Mouse (Mus musculus) CH12.LX (cell line): ENCODE results near the gene Slc4a5. TPM values are rescaled to one million over a fixed set of nuclear protein-coding genes. Genes with fewer than 3 reads are reported as not detected.
"Not testable (repeated sequence)": the region's sequence is repeated elsewhere in the genome, so short reads cannot be mapped to it uniquely, and the experiment has no call there.

Experiments
- DNase-seq: peaks from one replicate; pipeline ENCODE4 v3.0.0-alpha.2; 2013; ENCODE audit errors: extremely low read depth
- H3K27ac ChIP-seq: 2 replicates; pipeline ENCODE4 v1.5.1; 2012; ENCODE audit warnings: low read depth, mild to moderate bottlenecking, control low read depth, moderate library complexity; ENCODE audit not compliant: insufficient read depth
- H3K27me3 ChIP-seq: replicated peaks from 2 replicates; pipeline ENCODE3; 2012; ENCODE audit warnings: inconsistent platforms
- H3K36me3 ChIP-seq, 2 experiments: replicated peaks in 1 of 2; 2 replicates each; pipeline versions ENCODE3 to v1.6.1; 2012; ENCODE audit warnings: inconsistent platforms in 1 of 2, low read length in 1 of 2, mild to moderate bottlenecking in 1 of 2, mixed read lengths in 1 of 2, moderate library complexity in 1 of 2; ENCODE audit not compliant: control insufficient read depth in 1 of 2, insufficient read depth in 1 of 2
- H3K4me1 ChIP-seq, 2 experiments: 2 replicates each; pipeline ENCODE4 v1.6.1; 2012; ENCODE audit warnings: inconsistent platforms in 1 of 2, moderate library complexity in 1 of 2; ENCODE audit not compliant: insufficient read depth in 2 of 2, control insufficient read depth in 1 of 2
- H3K4me2 ChIP-seq: 2 replicates; pipeline ENCODE4 v1.6.1; 2012; ENCODE audit warnings: low read depth, mild to moderate bottlenecking, control low read depth; ENCODE audit not compliant: poor library complexity, insufficient read depth, severe bottlenecking
- H3K4me3 ChIP-seq, 3 experiments: fragments of 150-350 bp in 1 of 3; sonication (generic) in 1 of 3; replicated peaks in 1 of 3; 2 replicates each; pipeline versions ENCODE3 to v1.5.1; 2011 to 2012; ENCODE audit warnings: low read depth in 2 of 3, low read length in 2 of 3, mild to moderate bottlenecking in 2 of 3, moderate library complexity in 2 of 3, control low read depth in 1 of 3, improper control_type of control experiment in 1 of 3, inconsistent platforms in 1 of 3, mixed read lengths in 1 of 3; ENCODE audit not compliant: poor library complexity in 1 of 3
- H3K79me2 ChIP-seq: replicated peaks from 2 replicates; pipeline ENCODE4 v1.6.1; 2012; ENCODE audit warnings: mild to moderate bottlenecking, moderate library complexity; ENCODE audit not compliant: control insufficient read depth, poor library complexity, insufficient read depth, severe bottlenecking; ENCODE audit errors: extremely low read depth
- H3K9ac ChIP-seq: 2 replicates; pipeline ENCODE4 v1.6.1; 2012; ENCODE audit warnings: low read depth, mild to moderate bottlenecking, control low read depth, moderate library complexity; ENCODE audit not compliant: insufficient read depth
- H3K9me3 ChIP-seq: replicated peaks from 2 replicates; pipeline ENCODE3; 2012; ENCODE audit warnings: low read length, inconsistent platforms, mixed read lengths
- BHLHE40 ChIP-seq: IDR thresholded peaks from 2 replicates; pipeline ENCODE4 v1.6.1; 2011; ENCODE audit warnings: mild to moderate bottlenecking, low read depth, low read length, improper control_type of control experiment
- CHD1 ChIP-seq: IDR thresholded peaks from 2 replicates; pipeline ENCODE4 v1.6.1; 2012; ENCODE audit warnings: low read depth, low read length, improper control_type of control experiment, inconsistent platforms
- ELF1 ChIP-seq: IDR thresholded peaks from 2 replicates; pipeline ENCODE4 v1.6.1; 2014; ENCODE audit warnings: low read depth, mild to moderate bottlenecking, inconsistent platforms, low read length, improper control_type of control experiment
- IRF4 ChIP-seq: IDR thresholded peaks from 2 replicates; pipeline ENCODE4 v1.6.1; 2014; ENCODE audit warnings: low read depth, mild to moderate bottlenecking, inconsistent platforms, low read length, improper control_type of control experiment
- JUN ChIP-seq: IDR thresholded peaks from 2 replicates; pipeline ENCODE4 v1.6.1; 2011; ENCODE audit warnings: low read depth, mild to moderate bottlenecking, low read length, improper control_type of control experiment, moderate library complexity; ENCODE audit not compliant: insufficient read depth
- KAT2A ChIP-seq: IDR thresholded peaks from 2 replicates; pipeline ENCODE4 v1.6.1; 2012; ENCODE audit warnings: low read length, improper control_type of control experiment, inconsistent platforms; ENCODE audit not compliant: insufficient replicate concordance
- MAZ ChIP-seq: IDR thresholded peaks from 2 replicates; pipeline ENCODE4 v1.6.1; 2012; ENCODE audit warnings: low read depth, mild to moderate bottlenecking, inconsistent platforms, low read length, improper control_type of control experiment, moderate library complexity
- MXI1 ChIP-seq: IDR thresholded peaks from 2 replicates; pipeline ENCODE4 v1.6.1; 2011; ENCODE audit warnings: mild to moderate bottlenecking, low read depth, low read length, improper control_type of control experiment
- NELFE ChIP-seq: IDR thresholded peaks from 2 replicates; pipeline ENCODE4 v1.6.1; 2011; ENCODE audit warnings: low read depth, low read length, improper control_type of control experiment
- NRF1 ChIP-seq: IDR thresholded peaks from 2 replicates; pipeline ENCODE4 v1.6.1; 2014; ENCODE audit warnings: low read depth, mild to moderate bottlenecking, inconsistent platforms, low read length, improper control_type of control experiment, moderate library complexity
- PAX5 ChIP-seq: IDR thresholded peaks from 2 replicates; pipeline ENCODE4 v1.6.1; 2012; ENCODE audit warnings: low read length, inconsistent platforms, mixed read lengths
- POLR2A ChIP-seq: IDR thresholded peaks from 2 replicates; pipeline ENCODE4 v1.6.1; 2011; ENCODE audit warnings: low read depth, mild to moderate bottlenecking, improper control_type of control experiment, low read length
- POLR2AphosphoS2 ChIP-seq: IDR thresholded peaks from 2 replicates; pipeline ENCODE4 v1.6.1; 2011; ENCODE audit warnings: low read depth, low read length, improper control_type of control experiment
- RAD21 ChIP-seq: IDR thresholded peaks from 2 replicates; pipeline ENCODE4 v1.6.1; 2011; ENCODE audit warnings: low read depth, mild to moderate bottlenecking, low read length, improper control_type of control experiment, moderate library complexity
- SIN3A ChIP-seq: IDR thresholded peaks from 2 replicates; pipeline ENCODE4 v1.6.1; 2012; ENCODE audit warnings: low read length, improper control_type of control experiment, inconsistent platforms
- SMC3 ChIP-seq: IDR thresholded peaks from 2 replicates; pipeline ENCODE4 v1.6.1; 2011; ENCODE audit warnings: low read depth, low read length, improper control_type of control experiment
- ZC3H11A ChIP-seq: IDR thresholded peaks from 2 replicates; pipeline ENCODE4 v1.6.1; 2012; ENCODE audit warnings: low read depth, mild to moderate bottlenecking, inconsistent platforms, low read length, improper control_type of control experiment
- ZMIZ1 ChIP-seq: IDR thresholded peaks from 2 replicates; pipeline ENCODE4 v1.6.1; 2012; ENCODE audit warnings: low read depth, mild to moderate bottlenecking, inconsistent platforms, low read length, improper control_type of control experiment
- dilution Hi-C: fragments of 300-500 bp; cut with MboI; formaldehyde crosslinking; loops from 2 replicates; pipeline ENCODE4 v1.14.3; 2020; ENCODE audit warnings: low sequenced_read_pairs; ENCODE audit not compliant: extremely low pct_unique_long_range_greater_than_20kb, extremely low pct_ligation_motif_present
- in situ Hi-C: fragments of 300-500 bp; cut with MboI; formaldehyde crosslinking; loops from 3 replicates; pipeline ENCODE4 v1.14.3; 2019; ENCODE audit warnings: low sequenced_read_pairs, low pct_ligation_motif_present, low pct_unique_long_range_greater_than_20kb, mixed read lengths
- polyA plus RNA-seq: library from polyadenylated mRNA; unstranded; fragments of >175 nt; gene quantifications from 2 replicates; pipeline ENCODE4 v1.2.1, GENCODE M21; 2012; ENCODE audit warnings: low read depth; ENCODE audit not compliant: insufficient read length
- total RNA-seq, 2 experiments: library from RNA; depleted of rRNA; stranded (reverse); fragments of 300-350 nt in 1 of 2; fragments of >200 nt in 1 of 2; gene quantifications; 2 replicates each; pipeline ENCODE4 v1.2.3; 2012 to 2014

The Slc4a5 gene
- total and polyA plus RNA-seq, 3 experiments = 0.13 to 0.21 TPM; not detected in 1

DNA sequence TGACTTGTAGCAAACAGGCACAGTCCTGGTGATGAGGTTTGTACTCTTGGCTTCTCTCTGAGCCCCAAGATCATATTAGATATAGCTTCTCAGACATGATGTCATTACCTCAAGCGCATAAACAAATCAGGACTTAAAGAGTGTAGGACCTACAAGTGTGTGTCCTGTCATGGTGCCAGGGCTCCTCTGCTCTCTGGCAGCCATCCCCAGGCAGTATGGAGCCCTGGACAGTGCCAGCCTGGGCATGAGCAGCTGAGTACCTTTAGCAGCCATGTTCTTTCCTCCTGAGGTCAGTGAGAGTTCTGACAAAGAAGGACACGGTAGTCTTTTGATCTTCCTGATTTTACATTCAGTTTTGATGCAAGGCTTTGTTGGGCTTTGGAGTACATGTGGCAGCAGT lies 123.3 kb downstream of the Slc4a5 start:
- no peaks in the 10 kb centered on the region for H3K27me3 ChIP-seq
- dilution Hi-C loops = no loop called here
- H3K79me2 ChIP-seq = peaks cover 6% of the 10 kb centered on the region
- peaks cover 51 to 69% of the 10 kb centered on the region in 2 experiments for H3K36me3 ChIP-seq
- H3K9ac ChIP-seq = no peak overlapping the region
- H3K4me2 ChIP-seq = no peak overlapping the region
- no peak for DNase-seq
- in situ Hi-C loops = no loop called here
- no peaks in the 10 kb centered on the region for H3K9me3 ChIP-seq
- TF ChIP-seq CHD1 = no peak
- TF ChIP-seq IRF4 = no peak
- TF ChIP-seq POLR2AphosphoS2 = no peak
- TF ChIP-seq ZMIZ1 = no peak
- TF ChIP-seq JUN = no peak
- no peak for TF ChIP-seq ELF1
- TF ChIP-seq SIN3A = no peak
- no peak for TF ChIP-seq MXI1
- TF ChIP-seq ZC3H11A = no peak
- no peak for TF ChIP-seq NELFE
- no peak for TF ChIP-seq SMC3
- TF ChIP-seq RAD21 = no peak
- no peak for TF ChIP-seq KAT2A
- TF ChIP-seq PAX5 = no peak
- no peak for TF ChIP-seq NRF1
- no peak for TF ChIP-seq POLR2A
- no peak for TF ChIP-seq MAZ
- no peak for TF ChIP-seq BHLHE40
- H3K4me1 ChIP-seq = no peaks in the 10 kb centered on the region
- no peak overlapping the region for H3K27ac ChIP-seq
- no peak overlapping the region for H3K4me3 ChIP-seq

DNA sequence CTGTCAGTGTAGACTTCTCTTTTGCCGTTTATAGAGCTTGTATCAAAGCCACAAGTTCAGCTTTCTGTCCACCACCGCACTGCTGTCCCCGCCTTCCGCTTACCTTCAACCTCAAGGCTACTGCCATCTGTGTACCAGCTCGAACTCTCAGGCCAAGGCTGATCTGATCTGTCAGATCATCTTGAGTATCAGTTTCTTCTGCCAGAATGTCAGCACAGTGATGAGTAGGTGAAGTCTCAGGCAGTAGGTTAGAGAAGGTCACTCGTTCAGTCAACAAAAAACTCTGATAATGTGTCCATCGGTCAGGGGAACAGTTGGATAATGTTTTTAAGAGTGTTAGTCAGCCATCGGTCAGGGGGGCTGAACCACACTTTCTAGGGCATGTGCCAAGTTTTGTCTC lies 125.7 kb downstream of the Slc4a5 start:
- H3K9me3 ChIP-seq, dilution Hi-C loops, H3K4me2 ChIP-seq, H3K9ac ChIP-seq, H3K4me3 ChIP-seq, H3K4me1 ChIP-seq, H3K27me3 ChIP-seq, DNase-seq, in situ Hi-C loops, H3K79me2 ChIP-seq, H3K27ac ChIP-seq: not testable (repeated sequence)
- H3K36me3 ChIP-seq = peaks cover 37 to 53% of the 10 kb centered on the region in 2 experiments
